Mouse (Mus musculus): ENCODE data around the gene Cfb. TPM values are rescaled to one million over a fixed set of nuclear protein-coding genes. Genes with fewer than 3 reads are reported as not detected.
"Not testable (repeated sequence)": the region's sequence is repeated elsewhere in the genome, so short reads cannot be mapped to it uniquely, and the experiment has no call there.

Gene Cfb
- 1 to 10 TPM; 1.5 to 3.4 TPM for total RNA-seq (2021)
- long read RNA-seq, experiment 1, partial matches to known transcripts, result 0 of 3 reads
- long read RNA-seq, experiment 1, other reads (novel, unspliced or antisense), result 0 of 3 reads
- long read RNA-seq, experiment 2, result 0 reads

GRCm38 (mm10) chr17:34862416-34863081 is at the start of gene Cfb:
Cfb (minus strand) TSS chr17:34862518.
- no peak for DNase-seq
- intact Hi-C loops (cut with DNase I), result no loop called here

GRCm38 (mm10) chr17:34911945-34912351 is 49.6 kb upstream of the Cfb start:
- intact Hi-C loops (cut with DNase I), result loop anchor here (1.0 kb wide), 1 partner anchor 58 kb away; no protein-coding TSS in a partner anchor
- DNase-seq, result peak in 1 of 2 experiments; percentile 75

- DNase-seq, result no peak
- intact Hi-C loops (cut with DNase I), result no loop called here
These were observed 48.7 kb upstream of the Cfb start for GRCm38 (mm10) chr17:34910982-34911381.

- intact Hi-C loops (cut with DNase I), result no loop called here
- DNase-seq, result no peak
These were observed 40.6 kb upstream of the Cfb start for GRCm38 (mm10) chr17:34902895-34903294.

- intact Hi-C loops (cut with DNase I); DNase-seq: not testable (repeated sequence)
These were observed 39.6 kb upstream of the Cfb start for GRCm38 (mm10) chr17:34901948-34902347.

GRCm38 (mm10) chr17:34900826-34901225 is 38.5 kb upstream of the Cfb start:
- DNase-seq; intact Hi-C loops (cut with DNase I): not testable (repeated sequence)

GRCm38 (mm10) chr17:34899890-34900243 is 37.5 kb upstream of the Cfb start:
- intact Hi-C loops (cut with DNase I), result no loop called here
- no peak for DNase-seq

GRCm38 (mm10) chr17:34899053-34899889 is 37.0 kb upstream of the Cfb start:
- intact Hi-C loops (cut with DNase I), result no loop called here
- DNase-seq, result peak in 1 of 2 experiments; percentile 50

GRCm38 (mm10) chr17:34898706-34899052 is 36.4 kb upstream of the Cfb start:
- intact Hi-C loops (cut with DNase I), result no loop called here

GRCm38 (mm10) chr17:34898160-34898586 is 35.9 kb upstream of the Cfb start, which contains the start of the genes C2 and Ehmt2:
C2 (minus strand) TSS chr17:34898265.
Ehmt2 (plus strand) TSS chr17:34898469.
- peak; percentile 64 to 76 for DNase-seq
- intact Hi-C loops (cut with DNase I), result no loop called here

More at GRCm38 (mm10) chr17:34898706-34899052, 36.4 kb upstream of the Cfb start:
- DNase-seq, result no peak

GRCm38 (mm10) chr17:34897373-34898159 is 35.2 kb upstream of the Cfb start:
- intact Hi-C loops (cut with DNase I), result no loop called here
- no peak for DNase-seq

GRCm38 (mm10) chr17:34896366-34896765 is 34.0 kb upstream of the Cfb start:
- intact Hi-C loops (cut with DNase I), result no loop called here
- DNase-seq, result no peak

- intact Hi-C loops (cut with DNase I), result no loop called here
- no peak for DNase-seq
These were observed 33.4 kb upstream of the Cfb start for GRCm38 (mm10) chr17:34895724-34896123.

- DNase-seq, result peak in 1 of 2 experiments; percentile 40
- intact Hi-C loops (cut with DNase I), result no loop called here
These were observed 32.6 kb upstream of the Cfb start for GRCm38 (mm10) chr17:34894801-34895530.

- peak; percentile 87 to 90 for DNase-seq
- intact Hi-C loops (cut with DNase I), result no loop called here
These were observed 31.8 kb upstream of the Cfb start for GRCm38 (mm10) chr17:34894074-34894597.

GRCm38 (mm10) chr17:34893072-34893824 is 30.9 kb upstream of the Cfb start:
- intact Hi-C loops (cut with DNase I), result no loop called here
- no peak for DNase-seq

GRCm38 (mm10) chr17:34891377-34891776 is 29.1 kb upstream of the Cfb start:
- intact Hi-C loops (cut with DNase I), result no loop called here

GRCm38 (mm10) chr17:34890074-34890743 is 27.9 kb upstream of the Cfb start:
- intact Hi-C loops (cut with DNase I), result no loop called here

More at GRCm38 (mm10) chr17:34891377-34891776, 29.1 kb upstream of the Cfb start:
- no peak for DNase-seq

More at GRCm38 (mm10) chr17:34890074-34890743, 27.9 kb upstream of the Cfb start:
- no peak for DNase-seq
